Mouse (Mus musculus): ENCODE results near the gene Satb2. TPM values are rescaled to one million over a fixed set of nuclear protein-coding genes. Genes with fewer than 3 reads are reported as not detected.

Satb2 gene
- polyA plus RNA-seq, 1 experiment from 2014 or later = 16.0 TPM

- Histone ChIP-seq H3K4me1 (ENCODE audit: control insufficient read depth, insufficient read depth, low read length) (no peaks in the 10 kb centered on the region), H3K27me3 (replicated peaks; ENCODE audit: control insufficient read depth, insufficient read depth, low read length) (peaks cover 37% of the 10 kb centered on the region), H3K9me3 (ENCODE audit: control insufficient read depth, low read length) (no peaks in the 10 kb centered on the region), H3K4me3 (ENCODE audit: low read depth, low read length) (peak overlapping the region; percentile 83), H3K9ac (ENCODE audit: low read depth, low read length) (peak overlapping the region; percentile 96), H3K36me3 (ENCODE audit: control insufficient read depth, insufficient read depth, low read length) (no peaks in the 10 kb centered on the region), H3K27ac (replicated peaks; ENCODE audit: low read depth, low read length) (peak overlapping the region; percentile 95), H3K4me2 (ENCODE audit: low read depth, low read length) (peak overlapping the region; percentile 76)
- 0% methylated on average over 27 of the region's 29 CpGs for WGBS
- ATAC-seq (ENCODE audit: low read depth) (peak; percentile 9; the same call in 1 of the 2 replicates), DNase-seq (ENCODE audit: low spot score) (no peak)
Measured at GRCm38 (mm10) chr1:56971441-56971861, 7.0 kb downstream of the Satb2 start.

- Histone ChIP-seq H3K4me1 (ENCODE audit: control insufficient read depth, insufficient read depth, low read length) (no peaks in the 10 kb centered on the region), H3K9ac (ENCODE audit: low read depth, low read length) (peak overlapping the region; percentile 96), H3K9me3 (ENCODE audit: control insufficient read depth, low read length) (no peaks in the 10 kb centered on the region), H3K27me3 (replicated peaks; ENCODE audit: control insufficient read depth, insufficient read depth, low read length) (peaks cover 31% of the 10 kb centered on the region), H3K4me2 (ENCODE audit: low read depth, low read length) (peak overlapping the region; percentile 76), H3K36me3 (ENCODE audit: control insufficient read depth, insufficient read depth, low read length) (no peaks in the 10 kb centered on the region), H3K27ac (replicated peaks; ENCODE audit: low read depth, low read length) (peak overlapping the region; percentile 95), H3K4me3 (ENCODE audit: low read depth, low read length) (peak overlapping the region; percentile 83)
- DNase-seq (ENCODE audit: low spot score) = no peak
- WGBS = under 1% methylated on average over 20 of the region's 27 CpGs
- ATAC-seq (ENCODE audit: low read depth) = no peak
Measured at GRCm38 (mm10) chr1:56970740-56971141, 7.7 kb downstream of the Satb2 start.

GRCm38 (mm10) chr1:56969364-56970360 is 8.8 kb downstream of the Satb2 start:
- H3K27ac ChIP-seq (replicated peaks; ENCODE audit: low read depth, low read length) = peak overlapping the region; percentile 95
- H3K9ac ChIP-seq (ENCODE audit: low read depth, low read length) = peak overlapping the region; percentile 96
- DNase-seq (ENCODE audit: low spot score) (no peak), ATAC-seq (ENCODE audit: low read depth) (no peak)
- no peaks in the 10 kb centered on the region for H3K9me3 ChIP-seq (ENCODE audit: control insufficient read depth, low read length)
- peak overlapping the region; percentile 83 for H3K4me3 ChIP-seq (ENCODE audit: low read depth, low read length)
- no peaks in the 10 kb centered on the region for H3K36me3 ChIP-seq (ENCODE audit: control insufficient read depth, insufficient read depth, low read length)
- peak overlapping the region; percentile 76 for H3K4me2 ChIP-seq (ENCODE audit: low read depth, low read length)
- peaks cover 24% of the 10 kb centered on the region for H3K27me3 ChIP-seq (replicated peaks; ENCODE audit: control insufficient read depth, insufficient read depth, low read length)
- 3% methylated on average over 41 of the region's 47 CpGs for WGBS
- H3K4me1 ChIP-seq (ENCODE audit: control insufficient read depth, insufficient read depth, low read length) = no peaks in the 10 kb centered on the region

DNA sequence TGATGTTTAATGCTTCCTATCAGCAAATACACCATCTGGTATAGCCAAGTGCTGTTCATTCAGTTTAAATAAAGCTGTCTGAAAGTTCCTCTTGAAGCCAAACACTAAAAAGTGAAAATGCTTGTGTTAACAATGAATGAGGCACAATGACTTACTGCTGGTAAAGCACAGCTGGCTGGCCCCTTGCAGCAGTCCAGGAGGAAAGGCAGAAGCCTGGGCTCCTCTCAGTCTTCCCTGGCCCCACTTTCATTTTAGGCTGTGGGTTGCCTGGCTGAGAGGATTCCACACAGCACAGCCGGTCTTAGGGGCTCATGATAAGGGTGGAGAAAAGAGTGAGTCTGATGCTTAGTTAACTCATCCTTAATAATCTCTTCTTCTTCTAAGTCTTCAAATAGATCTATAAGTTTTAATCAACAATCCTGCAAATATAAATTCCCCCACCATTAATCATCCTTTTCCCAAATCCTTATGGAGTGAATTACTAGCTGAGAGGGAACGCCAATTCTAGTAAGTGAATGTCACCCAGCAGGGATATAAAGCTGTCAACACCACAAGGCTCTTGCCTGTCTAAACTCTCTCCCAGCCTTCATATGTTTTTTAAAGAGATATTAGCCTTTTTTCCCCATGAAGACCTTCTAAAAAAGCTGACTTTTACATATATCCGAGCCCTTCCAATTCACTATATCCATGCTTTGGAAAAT is 12.4 kb downstream of the Satb2 start:
- ATAC-seq (ENCODE audit: low read depth) (no peak), DNase-seq (ENCODE audit: low spot score) (no peak)
- Histone ChIP-seq H3K27ac (replicated peaks; ENCODE audit: low read depth, low read length) (peak overlapping the region; percentile 58), H3K4me3 (ENCODE audit: low read depth, low read length) (peak overlapping the region; percentile 28), H3K4me2 (ENCODE audit: low read depth, low read length) (peak overlapping the region; percentile 45), H3K36me3 (ENCODE audit: control insufficient read depth, insufficient read depth, low read length) (no peaks in the 10 kb centered on the region), H3K4me1 (ENCODE audit: control insufficient read depth, insufficient read depth, low read length) (no peaks in the 10 kb centered on the region), H3K9me3 (ENCODE audit: control insufficient read depth, low read length) (no peaks in the 10 kb centered on the region), H3K27me3 (replicated peaks; ENCODE audit: control insufficient read depth, insufficient read depth, low read length) (peaks cover 24% of the 10 kb centered on the region), H3K9ac (ENCODE audit: low read depth, low read length) (peak overlapping the region; percentile 55)
- WGBS = 51% methylated on average over 3 of the region's 3 CpGs

GRCm38 (mm10) chr1:56964493-56964892 is 14.0 kb downstream of the Satb2 start:
- Histone ChIP-seq H3K36me3 (ENCODE audit: control insufficient read depth, insufficient read depth, low read length) (no peaks in the 10 kb centered on the region), H3K9me3 (ENCODE audit: control insufficient read depth, low read length) (no peaks in the 10 kb centered on the region), H3K4me3 (ENCODE audit: low read depth, low read length) (no peak overlapping the region), H3K9ac (ENCODE audit: low read depth, low read length) (no peak overlapping the region), H3K4me2 (ENCODE audit: low read depth, low read length) (peak overlapping the region; percentile 45), H3K4me1 (ENCODE audit: control insufficient read depth, insufficient read depth, low read length) (no peaks in the 10 kb centered on the region), H3K27me3 (replicated peaks; ENCODE audit: control insufficient read depth, insufficient read depth, low read length) (peaks cover 18% of the 10 kb centered on the region), H3K27ac (replicated peaks; ENCODE audit: low read depth, low read length) (no peak overlapping the region; the same call in 1 of the 2 replicates)
- DNase-seq (ENCODE audit: low spot score) (no peak), ATAC-seq (ENCODE audit: low read depth) (no peak)
- 71% methylated on average over 7 of the region's 7 CpGs for WGBS

DNA sequence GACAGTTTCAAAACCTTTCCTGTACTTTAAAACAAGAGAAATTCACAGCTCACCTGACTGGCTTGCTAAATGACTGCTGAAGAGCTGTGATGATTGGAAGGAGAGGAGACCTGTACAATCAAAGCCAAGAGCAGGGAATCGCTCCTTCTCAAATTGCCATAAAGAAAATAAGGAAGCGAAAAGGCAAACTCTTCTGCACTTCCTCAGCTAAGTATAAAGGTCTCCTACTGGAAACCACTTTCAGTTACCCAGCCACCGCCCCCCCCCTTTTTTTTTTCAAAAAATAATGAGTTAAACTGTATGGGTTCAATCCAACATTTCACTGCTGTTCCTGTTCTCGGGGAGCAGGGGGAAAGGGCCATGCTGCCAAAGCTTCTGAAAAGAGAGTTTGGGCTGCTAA is 15.2 kb downstream of the Satb2 start:
- peak overlapping the region; percentile 3 for H3K4me2 ChIP-seq (ENCODE audit: low read depth, low read length)
- WGBS = 65% methylated on average over 4 of the region's 4 CpGs
- peaks cover 7% of the 10 kb centered on the region; the same call in 1 of the 2 replicates for H3K27me3 ChIP-seq (replicated peaks; ENCODE audit: control insufficient read depth, insufficient read depth, low read length)
- H3K4me1 ChIP-seq (ENCODE audit: control insufficient read depth, insufficient read depth, low read length) = no peaks in the 10 kb centered on the region
- H3K27ac ChIP-seq (replicated peaks; ENCODE audit: low read depth, low read length) = peak overlapping the region; percentile 36; the same call in 1 of the 2 replicates
- DNase-seq (ENCODE audit: low spot score) (no peak), ATAC-seq (ENCODE audit: low read depth) (no peak)
- H3K9me3 ChIP-seq (ENCODE audit: control insufficient read depth, low read length) = no peaks in the 10 kb centered on the region
- H3K9ac ChIP-seq (ENCODE audit: low read depth, low read length) = no peak overlapping the region; the same call in 1 of the 2 replicates
- no peaks in the 10 kb centered on the region for H3K36me3 ChIP-seq (ENCODE audit: control insufficient read depth, insufficient read depth, low read length)
- no peak overlapping the region for H3K4me3 ChIP-seq (ENCODE audit: low read depth, low read length)

DNA sequence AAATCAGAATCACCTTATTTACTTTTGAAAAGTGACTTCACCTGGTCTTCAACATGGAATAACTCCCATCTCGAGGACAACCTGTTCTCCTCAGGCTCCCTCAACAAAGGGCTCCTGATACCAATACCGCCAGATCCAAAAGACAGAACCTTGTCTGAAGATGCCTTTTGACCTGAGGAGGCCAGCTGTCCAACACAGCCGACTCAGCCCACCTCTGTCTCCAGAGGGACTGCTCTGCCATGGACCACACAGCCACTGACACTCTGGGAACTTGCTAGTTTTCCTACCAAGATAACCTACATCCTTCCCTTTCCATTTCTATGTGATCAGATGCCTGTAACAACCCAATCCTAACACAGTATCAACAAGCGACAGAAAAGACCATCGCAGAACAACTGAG is 19.5 kb downstream of the Satb2 start:
- ATAC-seq (ENCODE audit: low read depth) (no peak), DNase-seq (ENCODE audit: low spot score) (no peak)
- 83% methylated on average over 5 of the region's 5 CpGs for WGBS
- no peak overlapping the region for H3K27ac ChIP-seq (replicated peaks; ENCODE audit: low read depth, low read length)
- H3K4me3 ChIP-seq (ENCODE audit: low read depth, low read length) = no peak overlapping the region
- no peak overlapping the region for H3K9ac ChIP-seq (ENCODE audit: low read depth, low read length)
- no peaks in the 10 kb centered on the region; the same call in 1 of the 2 replicates for H3K36me3 ChIP-seq (ENCODE audit: control insufficient read depth, insufficient read depth, low read length)
- H3K4me2 ChIP-seq (ENCODE audit: low read depth, low read length) = no peak overlapping the region
- H3K27me3 ChIP-seq (replicated peaks; ENCODE audit: control insufficient read depth, insufficient read depth, low read length) = no peaks in the 10 kb centered on the region
- H3K9me3 ChIP-seq (ENCODE audit: control insufficient read depth, low read length) = no peaks in the 10 kb centered on the region
- 0 out of 2 replicates have a peak, but pooled peaks cover under 1% of the 10 kb centered on the region for H3K4me1 ChIP-seq (ENCODE audit: control insufficient read depth, insufficient read depth, low read length)

- ATAC-seq (ENCODE audit: low read depth) = no peak
Measured at GRCm38 (mm10) chr1:56957942-56958341, 20.5 kb downstream of the Satb2 start.

More at GRCm38 (mm10) chr1:56957942-56958341, 20.5 kb downstream of the Satb2 start:
- no peak for DNase-seq (ENCODE audit: low spot score)
- H3K9ac ChIP-seq (ENCODE audit: low read depth, low read length) = no peak overlapping the region
- H3K27ac ChIP-seq (replicated peaks; ENCODE audit: low read depth, low read length) = no peak overlapping the region
- 0 out of 2 replicates have a peak, but pooled peaks cover 6% of the 10 kb centered on the region for H3K4me1 ChIP-seq (ENCODE audit: control insufficient read depth, insufficient read depth, low read length)
- no peaks in the 10 kb centered on the region; the same call in 1 of the 2 replicates for H3K36me3 ChIP-seq (ENCODE audit: control insufficient read depth, insufficient read depth, low read length)
- WGBS = 79% methylated on average over 7 of the region's 7 CpGs
- H3K4me2 ChIP-seq (ENCODE audit: low read depth, low read length) = no peak overlapping the region
- no peaks in the 10 kb centered on the region for H3K27me3 ChIP-seq (replicated peaks; ENCODE audit: control insufficient read depth, insufficient read depth, low read length)
- H3K4me3 ChIP-seq (ENCODE audit: low read depth, low read length) = no peak overlapping the region
- no peaks in the 10 kb centered on the region for H3K9me3 ChIP-seq (ENCODE audit: control insufficient read depth, low read length)

Data from embryonic facial prominence, embryonic 14.5 days (tissue).